Mouse (Mus musculus) forelimb bud, embryonic 11.5 days (tissue): ENCODE data around the gene Mpdu1.
"Not testable (repeated sequence)": the region's sequence is repeated elsewhere in the genome, so short reads cannot be mapped to it uniquely, and the experiment has no call there.

ENCODE experiments used
- DNase-seq: peaks from one replicate; pipeline ENCODE4 v3.0.0-alpha.2; 2012; ENCODE audit warnings: low read depth, low spot score

Mpdu1 gene

DNA sequence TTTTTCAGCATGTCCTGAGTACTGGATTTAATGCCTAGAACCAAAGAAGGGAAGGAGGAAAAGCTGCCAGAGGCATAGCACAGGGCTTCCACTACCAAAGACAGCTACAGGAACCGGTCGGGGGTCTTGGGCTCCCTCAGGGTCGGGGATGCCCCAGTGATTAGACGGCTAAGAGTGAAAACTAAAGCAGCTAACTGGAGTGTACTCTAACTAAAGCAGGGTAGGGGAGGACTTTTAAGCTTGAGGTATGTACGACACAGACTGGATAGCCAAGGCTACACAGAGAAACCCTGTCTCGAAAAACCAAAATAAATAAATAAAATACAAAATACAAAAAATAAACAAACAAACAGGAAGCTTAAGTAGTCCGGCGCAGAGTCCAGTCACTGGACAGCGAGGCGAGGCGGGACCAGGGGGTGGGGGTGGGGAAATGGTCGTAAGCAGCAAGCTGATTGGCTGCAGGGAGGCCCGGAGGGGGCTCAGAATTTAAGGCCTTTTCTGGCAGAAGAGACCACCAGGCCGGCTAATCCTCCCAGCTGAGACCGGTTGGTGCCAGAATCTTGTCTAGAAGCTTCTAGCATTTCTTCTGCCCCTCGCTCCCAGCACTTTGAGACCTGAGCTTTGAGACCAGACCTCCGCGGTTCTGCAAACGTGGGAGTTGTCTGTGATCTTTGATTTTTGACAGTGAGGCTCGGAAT lies 40.7 kb downstream of the Mpdu1 start, which contains the start of gene Sat2:
Sat2 (plus strand) TSS at position 454 of the 698 bp plus-strand sequence.
- DNase-seq: peak; percentile 75

DNA sequence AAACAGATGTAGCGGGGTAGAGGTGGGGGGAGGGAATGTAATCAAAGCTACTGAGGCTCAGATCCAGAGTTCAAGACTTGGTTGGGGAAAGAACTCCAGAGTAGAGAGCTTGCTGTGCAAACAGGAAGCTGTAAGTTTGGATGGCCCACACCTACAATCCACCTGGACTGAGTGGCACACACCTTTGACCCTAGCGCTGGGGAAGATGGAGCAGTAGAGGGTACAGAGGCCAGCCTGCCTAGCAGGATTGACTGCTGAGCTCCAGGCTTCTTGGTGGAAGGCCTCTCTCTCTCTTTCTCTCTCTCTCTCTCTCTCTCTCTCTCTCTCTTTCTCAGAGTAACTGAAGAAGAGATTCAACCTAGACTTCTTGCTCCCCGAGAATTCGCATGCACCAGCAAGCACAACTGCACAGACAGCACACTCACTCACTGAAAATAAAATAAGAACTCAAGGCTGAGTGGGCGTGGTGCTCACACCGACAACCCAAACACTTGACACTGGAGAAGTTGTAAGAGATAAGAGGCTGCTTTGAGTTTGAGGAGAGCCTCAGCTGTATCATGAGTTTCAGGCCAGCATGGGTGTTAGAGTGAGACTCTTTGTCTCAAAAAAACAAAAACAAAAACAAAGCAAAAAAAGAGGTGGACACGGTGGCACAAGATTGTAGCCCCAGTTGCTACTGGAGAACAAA lies 41.9 kb downstream of the Mpdu1 start:
- no peak for DNase-seq

GRCm38 (mm10) chr11:69617805-69618204 lies 44.6 kb downstream of the Mpdu1 start, which contains the start of gene Shbg:
Gene Shbg (minus strand): TSS chr11:69617905.
- DNase-seq: no peak

GRCm38 (mm10) chr11:69616781-69617180 lies 45.7 kb downstream of the Mpdu1 start:
- no peak for DNase-seq

DNA sequence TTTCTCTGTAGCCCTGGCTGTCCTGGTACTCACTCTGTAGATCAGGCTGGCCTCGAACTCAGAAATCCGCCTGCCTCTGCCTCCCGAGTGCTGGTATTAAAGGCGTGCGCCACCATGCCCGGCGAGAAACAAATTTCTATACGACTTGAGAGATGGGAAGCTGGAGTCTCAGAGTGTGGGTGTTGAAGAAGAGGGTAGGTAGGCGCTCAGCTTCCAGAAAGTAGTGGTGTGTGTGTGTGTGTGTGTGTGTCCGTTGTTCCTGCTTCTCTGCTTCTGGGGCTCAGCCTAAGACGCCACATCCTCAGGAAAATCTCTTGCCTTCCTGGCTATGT lies 48.2 kb downstream of the Mpdu1 start:
- DNase-seq: not testable (repeated sequence)

GRCm38 (mm10) chr11:69613553-69614256 lies 48.7 kb downstream of the Mpdu1 start:
- DNase-seq: peak; percentile 82

DNA sequence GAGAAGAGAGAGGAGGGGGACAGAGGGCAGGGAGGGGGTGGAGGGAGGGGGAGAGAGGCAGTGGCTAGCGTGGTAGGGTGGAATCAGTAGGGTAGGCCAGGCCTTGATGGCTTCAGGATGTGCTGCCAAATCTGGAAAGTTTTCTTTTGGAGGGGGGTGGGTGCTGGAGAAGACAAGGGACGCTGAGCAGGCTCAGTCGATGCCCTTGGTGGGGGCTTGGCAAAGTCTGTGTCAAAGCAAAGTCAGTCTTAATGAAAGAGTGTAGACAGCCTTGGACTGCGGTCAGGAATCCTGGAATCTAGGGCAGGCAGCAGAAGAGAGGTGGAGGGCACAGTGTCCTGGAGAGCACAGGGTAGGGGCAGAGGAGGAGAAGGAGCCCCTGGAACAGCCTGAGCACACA lies 51.5 kb downstream of the Mpdu1 start:
- no peak for DNase-seq

- no peak for DNase-seq
These were observed 53.0 kb downstream of the Mpdu1 start for GRCm38 (mm10) chr11:69609416-69609815.

DNA sequence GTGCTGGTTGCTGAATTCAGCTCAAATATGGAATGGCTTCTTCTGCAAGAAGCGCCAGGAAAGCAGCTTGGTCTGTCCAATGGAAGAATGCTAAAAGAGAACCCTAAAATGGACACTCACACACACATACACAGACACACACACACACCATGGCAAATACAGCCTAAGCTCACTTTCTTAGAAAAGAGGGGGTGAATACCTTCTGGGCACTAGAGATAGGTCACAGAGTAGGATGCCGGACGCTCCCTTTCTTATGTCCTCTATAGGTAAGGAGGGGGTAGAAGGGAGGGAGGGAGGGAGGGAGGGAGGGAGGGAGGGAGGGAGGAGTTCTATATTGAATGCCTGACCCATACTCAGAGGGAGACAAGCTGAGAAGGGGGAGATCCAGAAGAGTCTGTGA lies 53.9 kb downstream of the Mpdu1 start:
- DNase-seq: no peak

DNA sequence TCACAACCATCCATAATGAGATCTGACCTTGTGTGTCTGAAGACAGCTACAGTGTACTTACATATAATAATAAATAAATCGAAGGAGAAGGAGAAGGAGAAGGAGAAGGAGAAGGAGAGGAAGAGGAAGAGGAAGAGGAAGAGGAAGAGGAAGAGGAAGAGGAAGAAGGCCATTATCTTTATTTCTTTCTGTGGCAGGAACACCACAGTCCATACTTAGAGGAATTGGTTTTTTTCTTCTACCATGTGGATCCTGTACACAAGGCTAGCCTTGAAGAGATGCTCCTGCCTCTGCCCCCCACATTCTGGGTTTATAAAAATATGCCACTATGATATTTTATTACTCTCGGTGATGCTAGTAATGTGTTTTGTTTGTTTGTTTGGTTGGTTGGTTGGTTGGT lies 55.6 kb downstream of the Mpdu1 start:
- DNase-seq: no peak
